Mouse (Mus musculus) liver, embryonic 15.5 days (tissue): ENCODE results near the gene Fam204a. TPM values are rescaled to one million over a fixed set of nuclear protein-coding genes. Genes with fewer than 3 reads are reported as not detected.

Experiments used
- ATAC-seq: fragments of 200-750 bp; cut with Nextera tagmentation; 2 replicates; pipeline ENCODE4 v1.8.0; 2017; ENCODE audit warnings: moderate number of reproducible peaks, mild to moderate bottlenecking, moderate library complexity; ENCODE audit not compliant: insufficient read depth
- H3K27ac ChIP-seq: fragments of 300-500 bp; sonication (generic); replicated peaks from 2 replicates; pipeline ENCODE4 v1.5.1; 2015; ENCODE audit warnings: mild to moderate bottlenecking, inconsistent platforms
- H3K27me3 ChIP-seq: fragments of 300-500 bp; sonication (generic); 2 replicates; pipeline ENCODE4 v1.6.1; 2015; ENCODE audit warnings: mild to moderate bottlenecking, inconsistent platforms
- H3K36me3 ChIP-seq: fragments of 300-500 bp; sonication (generic); replicated peaks from 2 replicates; pipeline ENCODE4 v1.6.1; 2015; ENCODE audit warnings: moderate library complexity, mild to moderate bottlenecking, inconsistent platforms
- H3K4me1 ChIP-seq: fragments of 300-500 bp; sonication (generic); replicated peaks from 2 replicates; pipeline ENCODE4 v1.6.1; 2015; ENCODE audit warnings: inconsistent platforms
- H3K4me2 ChIP-seq: fragments of 300-500 bp; sonication (generic); 2 replicates; pipeline ENCODE4 v1.6.1; 2015; ENCODE audit warnings: moderate library complexity, mild to moderate bottlenecking, inconsistent platforms
- H3K4me3 ChIP-seq: fragments of 300-500 bp; sonication (generic); replicated peaks from 2 replicates; pipeline ENCODE4 v1.5.1; 2015; ENCODE audit warnings: mild to moderate bottlenecking, inconsistent platforms
- H3K9ac ChIP-seq: fragments of 300-500 bp; sonication (generic); 2 replicates; pipeline ENCODE4 v1.6.1; 2015; ENCODE audit warnings: moderate library complexity, mild to moderate bottlenecking, inconsistent platforms
- H3K9me3 ChIP-seq: fragments of 300-500 bp; sonication (generic); replicated peaks from 2 replicates; pipeline ENCODE4 v1.6.1; 2016; ENCODE audit warnings: inconsistent platforms
- WGBS: fragments of 180-500 bp; shearing (Covaris S2); methylation state at CpG from one replicate; pipeline ENCODE4 v1.1.7; 2015; ENCODE audit warnings: mixed read lengths; ENCODE audit not compliant: insufficient replicate concordance; 5-methylcytosine and 5-hydroxymethylcytosine counted together
- polyA plus RNA-seq: library from polyadenylated mRNA; unstranded; fragments of >200 nt; fragmentation: Nextera tagmentation; extraction: Ambion mirVana; gene quantifications from 2 replicates; pipeline ENCODE4 v1.2.1, GENCODE M21; 2015

Gene Fam204a
- polyA plus RNA-seq = 14.1 and 16.9 TPM in 2 replicates

DNA sequence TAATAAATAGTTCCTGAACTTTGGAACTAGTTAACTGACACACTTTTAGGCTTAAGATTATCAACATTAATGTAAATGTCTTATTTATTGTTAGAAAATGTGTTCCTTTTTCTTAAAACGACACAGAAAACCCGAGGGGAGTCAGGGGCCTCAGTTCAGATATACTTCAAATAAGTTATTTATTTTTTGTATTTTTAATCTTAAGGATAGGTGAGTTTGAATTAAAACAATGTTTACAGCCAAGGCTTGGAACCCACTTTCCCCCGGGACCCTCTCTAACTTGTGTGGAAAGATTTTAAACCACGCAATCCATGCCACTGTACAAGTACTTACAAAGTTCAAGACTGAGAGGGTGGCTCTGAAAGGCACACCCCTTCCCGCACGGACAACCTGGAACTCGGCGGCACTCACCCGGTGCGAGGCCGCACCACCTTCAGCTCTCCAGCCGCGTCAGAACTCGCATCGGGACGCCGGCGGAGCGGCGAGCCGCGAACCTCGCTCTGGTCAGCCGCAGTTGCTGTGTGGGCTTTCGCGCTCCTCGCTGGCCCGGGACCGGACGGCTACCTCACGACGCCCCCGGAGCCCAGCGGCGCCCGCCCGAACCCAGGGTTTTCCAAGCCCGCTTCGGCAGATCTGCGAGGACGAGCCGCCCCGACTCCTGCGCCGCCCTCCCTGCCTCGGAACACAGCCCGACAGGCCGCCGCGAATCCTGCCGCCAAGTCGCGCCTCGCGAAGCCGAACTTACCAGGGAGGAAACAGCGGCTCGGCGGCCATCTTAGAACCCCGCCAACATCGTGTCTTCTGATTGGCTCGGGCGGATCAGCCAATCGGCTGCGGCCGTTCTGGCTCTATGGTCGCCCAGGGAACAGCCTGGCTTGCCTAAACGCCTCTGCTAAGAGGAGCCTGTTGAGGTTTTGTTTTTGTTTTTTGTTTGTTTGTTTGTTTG is at the start of gene Fam204a:
Gene Fam204a (minus strand): TSS at position 803 of the 946 bp plus-strand sequence.
- Histone ChIP-seq H3K27ac (peak within 1 kb of the TSS; percentile 97), H3K9ac (peak within 1 kb of the TSS; percentile 91), H3K27me3 (peaks cover 7% of the 10 kb centered on the region), H3K4me2 (peak within 1 kb of the TSS; percentile 66), H3K9me3 (no peaks in the 10 kb centered on the region), H3K36me3 (0 out of 2 replicates have a peak, but pooled peaks cover 4% of the 10 kb centered on the region), H3K4me1 (peaks cover 15% of the 10 kb centered on the region), H3K4me3 (peak within 1 kb of the TSS; percentile 88)
- peak; percentile 99 for ATAC-seq
- WGBS = under 1% methylated on average over 68 of the region's 68 CpGs

DNA sequence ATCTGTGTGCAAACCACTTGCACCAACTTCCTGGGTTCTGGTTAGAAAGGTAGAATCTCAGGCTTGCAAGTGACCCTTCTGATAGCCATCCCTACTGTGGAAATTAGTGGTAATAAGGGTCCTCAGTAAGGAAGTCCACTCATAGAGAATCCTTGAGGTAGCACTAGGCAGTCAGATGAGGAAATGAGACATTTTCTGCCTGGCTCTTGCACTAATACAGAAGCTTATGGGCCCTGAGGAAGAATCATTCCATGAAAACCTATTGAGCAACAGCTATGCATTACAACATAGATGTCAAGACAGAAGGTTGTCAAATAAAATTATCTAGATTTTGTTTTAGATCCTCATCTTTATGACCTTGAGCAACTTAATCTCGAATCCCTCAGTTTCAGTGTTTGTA is 39.3 kb upstream of the Fam204a start:
- 29% methylated on average over 1 of the region's 1 CpGs for WGBS
- H3K4me1 ChIP-seq = no peaks in the 10 kb centered on the region
- H3K4me3 ChIP-seq = no peak overlapping the region
- ATAC-seq = no peak
- no peak overlapping the region for H3K27ac ChIP-seq
- H3K27me3 ChIP-seq = no peaks in the 10 kb centered on the region
- H3K4me2 ChIP-seq = no peak overlapping the region
- no peak overlapping the region for H3K9ac ChIP-seq
- no peaks in the 10 kb centered on the region for H3K9me3 ChIP-seq
- no peaks in the 10 kb centered on the region for H3K36me3 ChIP-seq

DNA sequence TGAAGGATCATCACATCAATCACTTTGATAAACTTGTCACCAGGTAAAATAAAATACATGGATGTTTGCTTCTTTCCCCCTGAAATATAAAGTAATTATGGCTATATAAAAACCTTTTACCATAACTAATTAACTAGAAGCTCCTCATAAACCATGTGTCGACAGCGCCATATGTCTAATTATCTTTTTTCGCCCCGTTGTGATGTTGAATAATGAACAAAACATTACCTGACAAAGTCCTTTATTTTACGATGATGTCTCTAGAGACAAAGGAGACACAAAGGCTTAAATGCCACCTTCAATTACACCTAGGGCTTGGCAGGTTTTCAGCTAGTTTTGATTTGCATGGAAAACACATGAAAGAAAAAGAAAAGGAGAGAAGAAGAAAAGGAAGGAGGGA is 34.2 kb upstream of the Fam204a start:
- Histone ChIP-seq H3K9ac (no peak overlapping the region), H3K4me1 (no peaks in the 10 kb centered on the region), H3K4me2 (no peak overlapping the region), H3K9me3 (no peaks in the 10 kb centered on the region), H3K36me3 (no peaks in the 10 kb centered on the region), H3K27me3 (no peaks in the 10 kb centered on the region), H3K27ac (no peak overlapping the region), H3K4me3 (no peak overlapping the region)
- ATAC-seq = no peak
- 74% methylated on average over 5 of the region's 5 CpGs for WGBS

DNA sequence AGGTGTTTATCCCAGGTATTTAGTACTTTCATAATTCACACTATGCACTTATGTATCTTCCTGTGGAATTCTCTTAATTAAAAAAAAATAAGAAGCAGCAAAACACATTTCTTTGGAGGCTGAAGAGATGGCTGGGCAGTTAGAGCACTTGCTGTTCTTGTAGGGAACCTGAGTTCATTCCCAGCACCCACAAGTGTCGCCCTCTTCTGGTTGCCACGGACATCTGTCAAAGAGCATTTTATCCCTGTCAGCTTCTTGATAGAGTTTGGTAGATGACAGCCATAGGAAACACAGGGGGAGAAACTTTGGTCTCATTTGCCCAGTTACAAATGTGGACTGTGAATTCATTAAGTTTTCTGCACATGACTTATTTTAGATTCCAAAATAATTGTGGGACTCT is 25.5 kb upstream of the Fam204a start:
- H3K27me3 ChIP-seq = no peaks in the 10 kb centered on the region
- no peak overlapping the region for H3K9ac ChIP-seq
- no peak overlapping the region for H3K4me3 ChIP-seq
- H3K9me3 ChIP-seq = no peaks in the 10 kb centered on the region
- no peak overlapping the region for H3K4me2 ChIP-seq
- no peaks in the 10 kb centered on the region for H3K4me1 ChIP-seq
- no peak for ATAC-seq
- WGBS = 24% methylated on average over 2 of the region's 2 CpGs
- H3K27ac ChIP-seq = no peak overlapping the region
- H3K36me3 ChIP-seq = no peaks in the 10 kb centered on the region

DNA sequence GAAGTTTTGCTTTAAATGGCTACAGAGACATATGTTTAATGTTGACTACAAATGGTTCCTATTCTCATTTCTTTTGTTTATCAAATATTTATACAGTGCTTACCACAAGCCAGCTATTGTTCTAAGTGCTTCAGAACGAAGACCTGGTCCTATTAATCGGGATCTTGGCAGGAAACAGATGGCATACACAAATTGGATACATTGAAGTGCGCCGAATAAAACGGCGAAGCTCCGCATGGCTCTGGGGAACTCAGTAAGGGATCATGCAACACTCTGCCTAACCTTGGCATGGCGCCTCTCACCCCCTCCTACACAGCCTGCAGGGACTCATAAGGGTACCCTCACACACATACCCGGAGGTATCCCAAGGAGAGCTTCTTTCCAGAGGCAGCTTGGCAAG is 24.7 kb upstream of the Fam204a start:
- ATAC-seq = no peak
- Histone ChIP-seq H3K4me3 (no peak overlapping the region), H3K9me3 (no peaks in the 10 kb centered on the region), H3K27me3 (no peaks in the 10 kb centered on the region), H3K36me3 (no peaks in the 10 kb centered on the region), H3K4me1 (no peaks in the 10 kb centered on the region), H3K9ac (no peak overlapping the region), H3K27ac (no peak overlapping the region), H3K4me2 (no peak overlapping the region)
- WGBS = 59% methylated on average over 9 of the region's 9 CpGs

DNA sequence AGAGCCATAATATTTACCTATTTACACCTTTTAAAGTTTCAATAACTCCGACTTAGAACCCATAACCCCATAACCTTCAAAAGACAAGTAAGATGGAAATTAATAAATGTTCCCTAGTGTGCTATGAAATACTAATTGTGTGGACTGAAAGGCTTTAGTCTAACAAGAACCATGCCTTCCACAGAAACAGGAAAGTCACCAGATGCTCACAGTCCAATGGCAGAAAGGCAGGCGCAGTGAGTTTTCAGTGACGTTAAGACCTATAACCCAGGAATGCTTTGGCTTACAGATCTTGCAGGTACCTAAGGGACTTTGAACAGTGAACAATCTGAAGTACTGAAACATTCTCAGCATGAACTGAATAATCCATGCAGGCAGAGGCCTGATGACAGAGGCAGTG is 18.7 kb upstream of the Fam204a start:
- H3K4me3 ChIP-seq = no peak overlapping the region
- no peaks in the 10 kb centered on the region for H3K36me3 ChIP-seq
- no peak overlapping the region for H3K27ac ChIP-seq
- H3K4me1 ChIP-seq = no peaks in the 10 kb centered on the region
- H3K4me2 ChIP-seq = no peak overlapping the region
- H3K9ac ChIP-seq = no peak overlapping the region
- WGBS = 69% methylated on average over 3 of the region's 3 CpGs
- no peak for ATAC-seq
- H3K9me3 ChIP-seq = no peaks in the 10 kb centered on the region
- no peaks in the 10 kb centered on the region for H3K27me3 ChIP-seq

DNA sequence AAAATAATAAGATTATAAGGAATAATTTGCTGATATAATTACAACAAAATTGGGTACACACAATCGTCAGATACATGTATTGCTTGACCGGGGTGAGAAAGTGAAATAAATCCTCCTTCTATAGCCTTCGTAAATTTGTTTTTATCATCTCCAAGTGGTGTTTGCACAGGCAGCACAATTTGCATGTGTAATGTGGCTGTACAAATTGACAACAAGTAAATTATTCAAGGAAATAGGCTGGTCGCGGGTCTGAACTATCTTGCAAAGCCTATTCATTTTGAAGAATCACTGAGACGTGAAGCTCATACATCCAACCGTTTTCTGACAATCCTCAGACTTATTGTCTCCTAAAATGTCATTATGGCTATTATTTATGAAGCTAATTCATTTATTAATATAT is 16.1 kb upstream of the Fam204a start:
- H3K9ac ChIP-seq = no peak overlapping the region
- H3K4me3 ChIP-seq = no peak overlapping the region
- no peaks in the 10 kb centered on the region for H3K9me3 ChIP-seq
- H3K27me3 ChIP-seq = no peaks in the 10 kb centered on the region
- no peaks in the 10 kb centered on the region for H3K4me1 ChIP-seq
- WGBS = 66% methylated on average over 7 of the region's 7 CpGs
- ATAC-seq = no peak
- no peak overlapping the region for H3K27ac ChIP-seq
- H3K36me3 ChIP-seq = no peaks in the 10 kb centered on the region
- no peak overlapping the region for H3K4me2 ChIP-seq

- H3K27ac ChIP-seq = no peak overlapping the region
- H3K9ac ChIP-seq = no peak overlapping the region
- no peak overlapping the region for H3K4me2 ChIP-seq
- no peak for ATAC-seq
- H3K4me3 ChIP-seq = no peak overlapping the region
- H3K9me3 ChIP-seq = no peaks in the 10 kb centered on the region
- no peaks in the 10 kb centered on the region for H3K27me3 ChIP-seq
- WGBS = 66% methylated on average over 7 of the region's 7 CpGs
- H3K4me1 ChIP-seq = no peaks in the 10 kb centered on the region
- no peaks in the 10 kb centered on the region for H3K36me3 ChIP-seq
Measured at GRCm38 (mm10) chr19:60241916-60242602, 15.6 kb upstream of the Fam204a start.

DNA sequence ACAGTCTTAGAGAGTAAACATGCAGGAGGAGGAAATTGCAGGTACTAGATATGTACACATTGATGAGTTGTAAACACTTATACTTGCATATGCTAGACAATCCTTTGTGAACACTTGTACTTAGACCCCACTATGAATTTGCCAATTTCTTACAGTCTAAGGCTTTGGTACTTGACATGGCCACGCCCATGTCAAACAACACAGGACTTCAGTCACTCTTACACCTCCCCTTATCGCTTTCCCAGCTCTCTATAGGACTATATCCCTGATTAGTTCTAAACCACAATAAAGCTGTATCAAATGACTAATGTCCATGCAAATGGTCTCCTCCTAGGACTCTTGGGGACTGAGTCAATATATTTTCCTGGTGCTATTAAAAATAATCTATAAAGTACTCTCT is 5.0 kb upstream of the Fam204a start:
- no peak for ATAC-seq
- H3K27me3 ChIP-seq = peaks cover 21% of the 10 kb centered on the region
- H3K4me3 ChIP-seq = no peak overlapping the region
- no peak overlapping the region for H3K27ac ChIP-seq
- H3K4me2 ChIP-seq = no peak overlapping the region
- WGBS = 51% methylated on average over 2 of the region's 2 CpGs
- H3K36me3 ChIP-seq = no peaks in the 10 kb centered on the region
- no peak overlapping the region for H3K9ac ChIP-seq
- H3K9me3 ChIP-seq = no peaks in the 10 kb centered on the region
- peaks cover 5% of the 10 kb centered on the region for H3K4me1 ChIP-seq

DNA sequence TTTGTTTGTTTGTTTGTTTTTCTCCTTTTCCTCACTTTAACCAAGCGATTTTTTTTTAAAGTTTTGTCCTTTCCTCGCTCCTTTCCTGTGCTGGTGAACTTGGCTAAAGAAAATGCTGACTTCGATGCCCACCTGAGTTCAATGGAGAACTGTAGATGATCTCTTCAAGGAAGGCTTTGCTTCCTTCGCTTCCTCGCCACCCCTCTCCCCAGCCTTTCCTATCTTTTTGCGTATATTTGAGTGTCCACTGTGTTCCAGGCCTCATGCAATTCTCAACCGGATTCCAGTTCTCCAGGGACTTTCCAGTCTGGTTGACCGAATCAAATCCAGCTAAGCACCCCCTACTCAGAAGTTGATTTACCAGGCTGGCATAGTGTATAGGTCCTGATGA is 339 bp upstream of the Fam204a start:
- peak overlapping the region; percentile 88 for H3K4me3 ChIP-seq
- 57% methylated on average over 8 of the region's 8 CpGs for WGBS
- no peak overlapping the region for H3K27ac ChIP-seq
- ATAC-seq = no peak
- peaks cover 12% of the 10 kb centered on the region for H3K27me3 ChIP-seq
- no peak overlapping the region for H3K9ac ChIP-seq
- H3K4me2 ChIP-seq = peak overlapping the region; percentile 66
- 0 out of 2 replicates have a peak, but pooled peaks cover 4% of the 10 kb centered on the region for H3K36me3 ChIP-seq
- H3K9me3 ChIP-seq = no peaks in the 10 kb centered on the region
- peaks cover 15% of the 10 kb centered on the region for H3K4me1 ChIP-seq

GRCm38 (mm10) chr19:60219395-60219794 is 7.1 kb downstream of the Fam204a start:
- 81% methylated on average over 7 of the region's 7 CpGs for WGBS
- Histone ChIP-seq H3K27ac (no peak overlapping the region), H3K9ac (no peak overlapping the region), H3K9me3 (no peaks in the 10 kb centered on the region), H3K4me2 (no peak overlapping the region), H3K27me3 (no peaks in the 10 kb centered on the region), H3K4me3 (no peak overlapping the region), H3K4me1 (0 out of 2 replicates have a peak, but pooled peaks cover under 1% of the 10 kb centered on the region), H3K36me3 (peaks cover 18% of the 10 kb centered on the region)
- no peak for ATAC-seq
